Mouse (Mus musculus) hindbrain, embryonic 15.5 days (tissue): Measurements from ENCODE around the gene Alyref. TPM values are rescaled to one million over a fixed set of nuclear protein-coding genes. Genes with fewer than 3 reads are reported as not detected.

Source experiments
- ATAC-seq: fragments of 200-750 bp; cut with Nextera tagmentation; 2 replicates; pipeline ENCODE4 v1.8.0; 2017; ENCODE audit warnings: low read depth, moderate number of reproducible peaks, moderate TSS enrichment; ENCODE audit not compliant: low FRiP score
- H3K27ac ChIP-seq: fragments of 300-500 bp; sonication (generic); replicated peaks from 2 replicates; pipeline ENCODE4 v1.5.1; 2015; ENCODE audit warnings: mild to moderate bottlenecking, inconsistent platforms
- H3K27me3 ChIP-seq: fragments of 300-500 bp; sonication (generic); 2 replicates; pipeline ENCODE4 v1.6.1; 2015; ENCODE audit warnings: control low read depth, inconsistent platforms
- H3K36me3 ChIP-seq: fragments of 300-500 bp; sonication (generic); 2 replicates; pipeline ENCODE4 v1.6.1; 2015; ENCODE audit warnings: control low read depth, inconsistent platforms
- H3K4me1 ChIP-seq: fragments of 300-500 bp; sonication (generic); replicated peaks from 2 replicates; pipeline ENCODE4 v1.6.1; 2015; ENCODE audit warnings: control low read depth, inconsistent platforms
- H3K4me2 ChIP-seq: fragments of 300-500 bp; sonication (generic); 2 replicates; pipeline ENCODE4 v1.6.1; 2015; ENCODE audit warnings: moderate library complexity, mild to moderate bottlenecking, inconsistent platforms
- H3K4me3 ChIP-seq: fragments of 300-500 bp; sonication (generic); 2 replicates; pipeline ENCODE4 v1.5.1; 2015; ENCODE audit warnings: mild to moderate bottlenecking, inconsistent platforms
- H3K9ac ChIP-seq: fragments of 300-500 bp; sonication (generic); 2 replicates; pipeline ENCODE4 v1.6.1; 2015; ENCODE audit warnings: inconsistent platforms
- H3K9me3 ChIP-seq: fragments of 300-500 bp; sonication (generic); 2 replicates; pipeline ENCODE4 v1.6.1; 2016; ENCODE audit warnings: control low read depth, inconsistent platforms
- WGBS: fragments of 180-500 bp; shearing (Covaris S2); methylation state at CpG from one replicate; pipeline ENCODE4 v1.1.7; 2015; 5-methylcytosine and 5-hydroxymethylcytosine counted together
- polyA plus RNA-seq: library from polyadenylated mRNA; unstranded; fragments of >200 nt; fragmentation: Nextera tagmentation; extraction: Ambion mirVana; gene quantifications from 2 replicates; pipeline ENCODE4 v1.2.1, GENCODE M21; 2015

The Alyref gene
- 247 and 251 TPM in 2 replicates for polyA plus RNA-seq

- H3K4me3 ChIP-seq, result peak within 1 kb of the TSS; percentile 86
- peak within 1 kb of the TSS; percentile 82 for H3K27ac ChIP-seq
- H3K4me1 ChIP-seq, result peaks cover 23% of the 10 kb centered on the region
- ATAC-seq, result peak; percentile 98
- H3K9me3 ChIP-seq, result no peaks in the 10 kb centered on the region
- under 1% methylated on average over 78 of the region's 88 CpGs for WGBS
- H3K36me3 ChIP-seq, result peaks cover 51% of the 10 kb centered on the region
- H3K27me3 ChIP-seq, result no peaks in the 10 kb centered on the region
- H3K4me2 ChIP-seq, result peak within 1 kb of the TSS; percentile 97
- peak within 1 kb of the TSS; percentile 79 for H3K9ac ChIP-seq
These were observed at the start of gene Alyref, which contains the start of gene Anapc11 for GRCm38 (mm10) chr11:120598283-120598989. Gene Alyref, minus strand, starts transcription at chr11:120598365. Gene Anapc11, plus strand, starts transcription at chr11:120598421.

GRCm38 (mm10) chr11:120647047-120647830, 49.1 kb upstream of the Alyref start:
- Histone ChIP-seq H3K27ac (no peak overlapping the region), H3K4me2 (peak overlapping the region; percentile 57), H3K4me1 (peaks cover 21% of the 10 kb centered on the region), H3K27me3 (no peaks in the 10 kb centered on the region; the same call in 1 of the 2 replicates), H3K36me3 (no peaks in the 10 kb centered on the region), H3K9ac (0 out of 2 replicates have a peak overlapping the region, but pooled peaks have one; percentile 39), H3K9me3 (no peaks in the 10 kb centered on the region), H3K4me3 (peak overlapping the region; percentile 25; the same call in 1 of the 2 replicates)
- 82% methylated on average over 35 of the region's 35 CpGs for WGBS
- ATAC-seq, result no peak

- H3K27ac ChIP-seq, result peak within 1 kb of the TSS; percentile 60
- no peaks in the 10 kb centered on the region for H3K9me3 ChIP-seq
- H3K27me3 ChIP-seq, result no peaks in the 10 kb centered on the region; the same call in 1 of the 2 replicates
- H3K9ac ChIP-seq, result peak within 1 kb of the TSS; percentile 77
- peak within 1 kb of the TSS; percentile 59 for H3K4me3 ChIP-seq
- H3K4me1 ChIP-seq, result peaks cover 21% of the 10 kb centered on the region
- H3K4me2 ChIP-seq, result peak within 1 kb of the TSS; percentile 95
- WGBS, result under 1% methylated on average over 15 of the region's 15 CpGs
- H3K36me3 ChIP-seq, result no peaks in the 10 kb centered on the region
- ATAC-seq, result peak; percentile 98
These were observed 45.4 kb upstream of the Alyref start, which contains the start of gene Pycr1 for GRCm38 (mm10) chr11:120643601-120643987. Gene Pycr1, minus strand, starts transcription at chr11:120643769.

- H3K9me3 ChIP-seq, result no peaks in the 10 kb centered on the region
- WGBS, result under 1% methylated on average over 18 of the region's 18 CpGs
- H3K36me3 ChIP-seq, result no peaks in the 10 kb centered on the region
- peak overlapping the region; percentile 95 for H3K4me2 ChIP-seq
- H3K4me1 ChIP-seq, result peaks cover 18% of the 10 kb centered on the region
- H3K27ac ChIP-seq, result peak overlapping the region; percentile 60
- H3K9ac ChIP-seq, result peak overlapping the region; percentile 77
- H3K27me3 ChIP-seq, result no peaks in the 10 kb centered on the region; the same call in 1 of the 2 replicates
- H3K4me3 ChIP-seq, result peak overlapping the region; percentile 59
- ATAC-seq, result peak; percentile 79
These were observed 44.9 kb upstream of the Alyref start for GRCm38 (mm10) chr11:120642939-120643600.

- H3K9ac ChIP-seq, result no peak overlapping the region
- 92% methylated on average over 8 of the region's 8 CpGs for WGBS
- H3K36me3 ChIP-seq, result no peaks in the 10 kb centered on the region
- no peak overlapping the region for H3K27ac ChIP-seq
- ATAC-seq, result no peak
- peaks cover 14% of the 10 kb centered on the region for H3K4me1 ChIP-seq
- no peaks in the 10 kb centered on the region; the same call in 1 of the 2 replicates for H3K27me3 ChIP-seq
- no peak overlapping the region for H3K4me2 ChIP-seq
- no peaks in the 10 kb centered on the region for H3K9me3 ChIP-seq
- no peak overlapping the region for H3K4me3 ChIP-seq
These were observed 43.7 kb upstream of the Alyref start for GRCm38 (mm10) chr11:120641869-120642268.

GRCm38 (mm10) chr11:120641255-120641654, 43.1 kb upstream of the Alyref start:
- ATAC-seq, result no peak
- Histone ChIP-seq H3K27ac (no peak overlapping the region), H3K36me3 (no peaks in the 10 kb centered on the region), H3K4me1 (peaks cover 14% of the 10 kb centered on the region), H3K4me3 (no peak overlapping the region), H3K9ac (no peak overlapping the region), H3K4me2 (no peak overlapping the region), H3K9me3 (no peaks in the 10 kb centered on the region), H3K27me3 (no peaks in the 10 kb centered on the region)
- WGBS, result 65% methylated on average over 9 of the region's 9 CpGs

GRCm38 (mm10) chr11:120634810-120635209, 36.6 kb upstream of the Alyref start:
- H3K4me3 ChIP-seq, result no peak overlapping the region
- no peak overlapping the region for H3K27ac ChIP-seq
- no peaks in the 10 kb centered on the region for H3K27me3 ChIP-seq
- H3K4me2 ChIP-seq, result no peak overlapping the region
- H3K9me3 ChIP-seq, result no peaks in the 10 kb centered on the region
- H3K4me1 ChIP-seq, result peaks cover 32% of the 10 kb centered on the region
- no peak for ATAC-seq
- no peak overlapping the region for H3K9ac ChIP-seq
- 76% methylated on average over 5 of the region's 5 CpGs for WGBS
- no peaks in the 10 kb centered on the region for H3K36me3 ChIP-seq

GRCm38 (mm10) chr11:120633520-120634343, 35.6 kb upstream of the Alyref start, which contains the start of gene Mafg:
Gene Mafg, minus strand, starts transcription at chr11:120633600.
- Histone ChIP-seq H3K4me2 (peak within 1 kb of the TSS; percentile 87), H3K4me3 (peak within 1 kb of the TSS; percentile 77), H3K36me3 (peaks cover 6% of the 10 kb centered on the region), H3K9me3 (no peaks in the 10 kb centered on the region), H3K27me3 (no peaks in the 10 kb centered on the region), H3K9ac (peak within 1 kb of the TSS; percentile 78), H3K27ac (peak within 1 kb of the TSS; percentile 87), H3K4me1 (peaks cover 39% of the 10 kb centered on the region)
- WGBS, result 14% methylated on average over 45 of the region's 58 CpGs
- peak; percentile 93 for ATAC-seq

- Histone ChIP-seq H3K4me1 (peaks cover 39% of the 10 kb centered on the region), H3K27ac (peak overlapping the region; percentile 87), H3K27me3 (no peaks in the 10 kb centered on the region), H3K4me3 (peak overlapping the region; percentile 77), H3K36me3 (peaks cover 9% of the 10 kb centered on the region), H3K9ac (peak overlapping the region; percentile 78), H3K9me3 (no peaks in the 10 kb centered on the region), H3K4me2 (peak overlapping the region; percentile 87)
- ATAC-seq, result peak; percentile 80
- WGBS, result under 1% methylated on average over 108 of the region's 116 CpGs
These were observed 34.7 kb upstream of the Alyref start for GRCm38 (mm10) chr11:120632559-120633519.
